Mouse (Mus musculus): ENCODE measurements around the gene Ramp1. TPM values are rescaled to one million over a fixed set of nuclear protein-coding genes. Genes with fewer than 3 reads are reported as not detected.

Gene Ramp1
- polyA plus RNA-seq, 1 experiment from 2014 or later, result 0.61 TPM

DNA sequence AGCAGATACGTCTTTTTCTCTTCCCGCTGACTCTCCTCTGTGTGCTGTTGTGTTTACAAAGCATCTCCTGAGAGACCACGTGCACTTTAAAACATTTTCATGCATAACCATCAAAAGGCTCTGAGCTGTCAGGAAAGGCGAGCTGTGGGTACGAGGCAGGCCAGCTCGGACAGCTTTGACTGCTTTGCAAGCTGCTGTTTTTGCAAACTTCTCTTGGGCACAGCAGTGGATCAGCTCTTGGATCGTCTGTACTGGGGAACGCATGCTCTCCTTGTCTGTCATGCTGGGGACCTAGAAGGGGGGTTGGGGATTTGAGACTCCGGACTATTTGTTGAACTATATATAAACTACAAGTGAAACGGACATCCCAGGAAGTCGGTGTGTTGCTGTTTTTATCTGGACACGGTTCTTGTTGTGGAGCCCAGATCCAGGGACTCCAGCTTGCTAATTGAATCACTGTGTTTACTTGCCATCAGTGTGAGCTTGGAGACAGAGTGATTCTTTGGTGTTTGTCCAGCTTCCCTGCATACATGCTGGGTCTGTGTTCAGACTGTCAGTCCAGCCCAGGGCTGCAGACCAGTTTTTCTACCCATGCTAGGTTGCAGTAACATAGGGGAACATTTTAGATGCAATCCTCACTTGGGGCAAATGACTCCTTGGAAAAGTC, 2.3 kb downstream of the Ramp1 start:
- Histone ChIP-seq H3K9me3 (no peaks in the 10 kb centered on the region), H3K4me3 (no peak overlapping the region), H3K27me3 (replicated peaks; ENCODE audit: low read depth, poor library complexity, severe bottlenecking) (peaks cover 51% of the 10 kb centered on the region), H3K27ac (replicated peaks) (no peak overlapping the region), H3K4me1 (peaks cover 31% of the 10 kb centered on the region), H3K36me3 (replicated peaks) (no peaks in the 10 kb centered on the region)
- 57% methylated on average over 12 of the region's 12 CpGs for WGBS
- DNase-seq (ENCODE audit: low spot score), result no peak

DNA sequence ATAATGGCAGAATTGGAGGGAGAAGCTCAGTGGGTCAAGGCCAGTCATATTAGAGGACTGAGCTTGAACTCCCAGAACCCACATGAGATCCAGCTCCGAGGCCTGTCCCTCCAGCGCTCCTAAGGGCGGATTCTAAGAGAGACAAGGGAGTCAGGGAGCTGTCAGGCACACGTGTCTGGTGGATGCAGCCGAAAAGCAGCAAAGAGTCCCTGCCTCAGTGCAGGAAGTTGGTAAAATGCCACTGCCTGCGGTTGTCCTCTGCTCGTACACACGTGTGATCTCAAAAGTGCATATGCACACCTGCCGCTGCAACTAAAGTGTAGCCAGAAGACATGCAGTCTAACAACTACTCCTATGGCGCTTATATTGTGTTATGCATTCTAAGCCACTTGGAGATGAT, 3.7 kb downstream of the Ramp1 start:
- no peak overlapping the region for H3K4me3 ChIP-seq
- no peaks in the 10 kb centered on the region for H3K9me3 ChIP-seq
- H3K27me3 ChIP-seq (replicated peaks; ENCODE audit: low read depth, poor library complexity, severe bottlenecking), result peaks cover 46% of the 10 kb centered on the region
- peaks cover 31% of the 10 kb centered on the region for H3K4me1 ChIP-seq
- 84% methylated on average over 10 of the region's 10 CpGs for WGBS
- H3K27ac ChIP-seq (replicated peaks), result no peak overlapping the region
- H3K36me3 ChIP-seq (replicated peaks), result no peaks in the 10 kb centered on the region
- no peak for DNase-seq (ENCODE audit: low spot score)

DNA sequence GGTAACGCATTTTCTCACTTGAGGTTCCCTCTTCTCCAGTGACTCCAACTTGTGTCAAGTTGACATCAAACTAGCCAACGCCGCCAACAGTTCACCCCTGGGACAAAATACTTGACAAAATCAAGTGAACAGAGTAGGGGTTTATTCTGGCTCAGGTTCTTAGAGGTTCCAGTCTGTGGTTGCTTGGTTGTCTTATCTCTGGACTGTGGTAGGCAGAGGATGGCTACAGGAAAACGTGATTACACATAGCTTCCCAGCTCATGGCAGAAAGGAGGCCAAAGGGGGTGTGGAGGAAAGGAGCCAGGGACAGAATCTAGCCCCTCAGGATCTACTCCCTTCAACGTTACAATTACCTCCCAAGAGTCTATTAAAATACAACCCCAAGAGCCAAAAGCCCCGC, 7.1 kb downstream of the Ramp1 start:
- Histone ChIP-seq H3K9me3 (no peaks in the 10 kb centered on the region), H3K4me1 (peaks cover 9% of the 10 kb centered on the region), H3K27me3 (replicated peaks; ENCODE audit: low read depth, poor library complexity, severe bottlenecking) (peaks cover 13% of the 10 kb centered on the region), H3K36me3 (replicated peaks) (no peaks in the 10 kb centered on the region), H3K4me3 (no peak overlapping the region), H3K27ac (replicated peaks) (no peak overlapping the region)
- 84% methylated on average over 6 of the region's 6 CpGs for WGBS
- no peak for DNase-seq (ENCODE audit: low spot score)

DNA sequence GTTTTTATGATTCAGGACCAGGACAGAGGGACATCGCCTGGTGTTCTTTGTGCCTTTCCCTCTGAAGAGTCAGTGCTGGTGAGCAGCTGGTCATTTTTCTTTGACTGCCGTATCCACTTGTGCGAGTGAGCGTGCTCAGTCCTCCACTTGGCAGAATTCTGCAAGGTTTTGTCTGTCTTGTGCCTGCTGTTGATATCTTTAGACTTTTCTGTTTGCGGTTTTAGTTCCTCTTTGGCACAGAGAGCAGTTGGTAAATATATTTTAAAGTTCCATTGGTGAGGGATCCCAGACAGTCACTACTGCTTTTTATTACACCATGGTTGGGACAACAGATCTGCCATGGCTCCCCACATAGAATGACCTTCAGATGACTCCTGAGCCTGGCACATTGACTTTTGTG, 7.7 kb downstream of the Ramp1 start:
- H3K9me3 ChIP-seq, result no peaks in the 10 kb centered on the region
- peaks cover 3% of the 10 kb centered on the region; the same call in 1 of the 2 replicates for H3K4me1 ChIP-seq
- DNase-seq (ENCODE audit: low spot score), result no peak
- no peaks in the 10 kb centered on the region for H3K36me3 ChIP-seq (replicated peaks)
- H3K27me3 ChIP-seq (replicated peaks; ENCODE audit: low read depth, poor library complexity, severe bottlenecking), result 0 out of 2 replicates have a peak, but pooled peaks cover 10% of the 10 kb centered on the region
- 93% methylated on average over 5 of the region's 5 CpGs for WGBS
- H3K27ac ChIP-seq (replicated peaks), result no peak overlapping the region
- no peak overlapping the region for H3K4me3 ChIP-seq

DNA sequence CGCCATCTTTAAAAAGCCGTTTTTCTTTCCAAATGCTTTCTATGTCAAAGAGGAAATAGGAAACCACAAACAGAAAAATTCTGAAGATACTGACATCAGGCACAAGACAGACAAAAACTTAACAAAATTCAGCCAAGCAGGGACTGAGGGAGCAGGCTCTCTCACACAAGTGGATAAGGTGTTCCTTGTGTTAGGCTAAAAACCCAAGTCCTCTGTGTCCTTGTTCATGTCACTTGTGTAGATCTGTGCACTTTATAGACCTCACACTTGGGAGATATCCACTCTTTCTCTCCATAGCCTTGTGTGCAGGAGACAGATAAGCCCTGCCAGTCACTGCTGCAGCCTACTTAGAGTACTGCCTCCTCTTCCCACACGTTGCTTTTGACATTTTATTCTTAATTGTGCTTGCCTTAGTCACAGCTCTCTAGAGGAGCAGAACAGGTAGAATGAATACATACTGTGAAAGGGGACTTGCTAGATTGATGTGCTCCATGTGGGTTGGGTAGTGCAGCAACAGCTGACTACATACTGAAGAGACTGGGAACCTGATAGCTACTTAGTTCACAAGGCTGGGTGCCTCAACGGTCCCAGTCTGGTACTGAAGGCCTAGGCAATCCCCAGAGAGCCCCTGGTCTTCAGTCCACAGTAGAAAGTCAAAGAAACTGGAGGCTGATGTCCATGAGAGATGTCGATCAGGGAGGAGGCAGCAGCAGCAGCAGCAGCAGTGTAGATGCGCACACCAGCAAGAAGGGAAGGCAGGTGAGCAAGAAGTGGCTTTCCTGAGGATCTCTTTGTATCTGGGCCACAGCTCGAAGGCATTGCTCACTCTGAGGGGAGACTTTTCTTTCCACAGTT, 8.4 kb downstream of the Ramp1 start:
- H3K9me3 ChIP-seq, result no peaks in the 10 kb centered on the region
- no peak for DNase-seq (ENCODE audit: low spot score)
- H3K36me3 ChIP-seq (replicated peaks), result no peaks in the 10 kb centered on the region
- H3K4me3 ChIP-seq, result no peak overlapping the region
- 86% methylated on average over 7 of the region's 7 CpGs for WGBS
- no peak overlapping the region for H3K27ac ChIP-seq (replicated peaks)
- H3K4me1 ChIP-seq, result no peaks in the 10 kb centered on the region
- H3K27me3 ChIP-seq (replicated peaks; ENCODE audit: low read depth, poor library complexity, severe bottlenecking), result 0 out of 2 replicates have a peak, but pooled peaks cover 3% of the 10 kb centered on the region

DNA sequence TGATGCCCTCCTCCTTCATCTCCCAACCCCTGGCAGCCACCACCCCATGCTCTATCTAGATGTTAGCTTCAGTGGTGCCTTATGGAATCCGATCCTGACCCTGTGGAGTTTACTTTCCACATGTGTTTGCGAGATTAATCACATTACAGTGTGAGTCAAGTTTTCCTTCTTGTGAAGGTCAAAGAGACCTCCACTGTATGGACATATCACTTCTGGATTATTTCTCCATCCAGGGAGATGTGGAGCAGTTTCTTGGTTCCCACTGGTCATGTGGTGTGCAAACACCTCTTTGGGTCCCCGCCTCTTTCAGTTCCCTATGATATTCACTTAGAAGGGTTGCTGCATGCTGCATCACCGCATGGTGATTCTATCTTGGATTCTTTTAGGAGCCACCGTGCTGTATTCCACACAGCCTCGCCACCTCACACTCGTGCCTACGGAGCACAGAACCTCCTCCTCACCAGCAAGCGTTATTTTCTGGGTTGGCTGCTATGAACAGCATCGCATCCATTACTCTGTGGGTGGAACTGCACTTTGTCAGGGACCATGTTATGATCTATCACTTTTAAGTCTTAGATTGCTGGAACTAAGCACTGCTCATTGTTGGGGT, 9.3 kb downstream of the Ramp1 start:
- Histone ChIP-seq H3K4me1 (no peaks in the 10 kb centered on the region), H3K9me3 (no peaks in the 10 kb centered on the region), H3K27me3 (replicated peaks; ENCODE audit: low read depth, poor library complexity, severe bottlenecking) (no peaks in the 10 kb centered on the region), H3K4me3 (no peak overlapping the region), H3K36me3 (replicated peaks) (no peaks in the 10 kb centered on the region), H3K27ac (replicated peaks) (no peak overlapping the region)
- WGBS, result 89% methylated on average over 10 of the region's 10 CpGs
- DNase-seq (ENCODE audit: low spot score), result no peak

DNA sequence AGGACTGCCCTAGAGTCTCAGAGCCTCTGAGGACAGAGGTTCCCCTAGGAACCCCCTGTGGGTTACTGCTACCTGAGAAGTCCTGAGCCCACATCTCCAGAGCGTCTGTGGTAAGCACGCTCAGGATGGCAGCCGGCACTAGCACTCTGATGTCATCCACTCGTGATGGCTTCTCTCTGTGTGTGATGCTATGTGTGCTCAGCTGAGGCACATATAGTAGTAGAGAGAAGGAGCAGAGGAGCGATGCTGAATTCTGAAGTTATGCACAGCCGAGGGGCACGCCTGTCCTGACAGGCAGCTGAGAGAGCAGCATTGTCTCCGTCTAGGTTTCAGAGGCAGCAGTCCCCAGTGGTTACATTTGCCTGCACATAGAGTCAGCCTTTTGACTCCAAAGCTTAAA, 12.6 kb downstream of the Ramp1 start:
- Histone ChIP-seq H3K27me3 (replicated peaks; ENCODE audit: low read depth, poor library complexity, severe bottlenecking) (no peaks in the 10 kb centered on the region), H3K36me3 (replicated peaks) (no peaks in the 10 kb centered on the region), H3K27ac (replicated peaks) (no peak overlapping the region), H3K4me3 (no peak overlapping the region), H3K4me1 (no peaks in the 10 kb centered on the region), H3K9me3 (no peaks in the 10 kb centered on the region)
- whole genome bisulfite sequencing, result 75% methylated on average over 8 of the region's 8 CpGs
- DNase-seq (ENCODE audit: low spot score), result no peak

DNA sequence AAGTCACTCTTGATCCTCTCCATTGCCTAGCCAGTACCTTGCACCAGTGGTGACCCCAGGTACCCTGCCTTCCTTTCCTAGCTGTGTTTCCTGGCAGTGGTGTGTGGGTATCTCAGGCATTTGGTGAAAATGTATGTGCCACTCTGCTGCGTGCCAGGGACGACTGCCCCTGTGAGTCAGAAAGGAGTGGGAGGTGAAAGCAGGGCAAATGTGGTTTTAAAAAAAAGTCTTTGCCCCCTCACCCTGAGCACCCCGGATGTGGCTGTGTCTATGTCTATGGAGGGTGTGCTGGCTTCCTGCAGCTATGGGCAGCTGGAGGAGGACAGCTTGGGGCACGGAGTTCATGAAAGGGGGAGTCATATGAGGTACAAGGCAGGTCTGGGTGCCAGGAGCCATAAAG, 13.6 kb downstream of the Ramp1 start:
- Histone ChIP-seq H3K9me3 (no peaks in the 10 kb centered on the region), H3K27me3 (replicated peaks; ENCODE audit: low read depth, poor library complexity, severe bottlenecking) (no peaks in the 10 kb centered on the region), H3K4me3 (no peak overlapping the region), H3K4me1 (no peaks in the 10 kb centered on the region), H3K27ac (replicated peaks) (no peak overlapping the region), H3K36me3 (replicated peaks) (no peaks in the 10 kb centered on the region)
- 83% methylated on average over 4 of the region's 4 CpGs for WGBS
- DNase-seq (ENCODE audit: low spot score), result no peak

DNA sequence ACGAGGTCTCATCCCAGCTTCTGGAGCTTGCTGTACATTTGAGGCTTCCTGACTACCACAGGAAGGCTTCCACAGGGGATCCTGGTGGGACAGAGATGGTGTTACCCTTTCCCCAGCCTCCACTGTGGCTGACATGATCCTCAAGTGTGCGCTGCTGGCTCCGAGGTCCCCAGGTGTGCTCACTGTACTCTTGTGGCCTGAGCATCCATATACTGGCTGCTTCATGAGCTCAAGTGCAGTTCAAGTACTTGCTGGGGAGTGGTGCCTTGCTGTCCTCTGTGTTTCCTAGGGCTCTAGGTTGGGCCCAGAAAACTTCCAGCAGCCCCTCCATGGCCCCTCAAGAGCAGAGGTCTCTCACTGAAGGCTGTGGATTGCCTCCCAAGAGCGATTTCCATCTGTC, 14.1 kb downstream of the Ramp1 start:
- Histone ChIP-seq H3K36me3 (replicated peaks) (no peaks in the 10 kb centered on the region), H3K27me3 (replicated peaks; ENCODE audit: low read depth, poor library complexity, severe bottlenecking) (no peaks in the 10 kb centered on the region), H3K4me3 (no peak overlapping the region), H3K27ac (replicated peaks) (no peak overlapping the region), H3K4me1 (no peaks in the 10 kb centered on the region), H3K9me3 (no peaks in the 10 kb centered on the region)
- no peak for DNase-seq (ENCODE audit: low spot score)
- 84% methylated on average over 4 of the region's 4 CpGs for WGBS

DNA sequence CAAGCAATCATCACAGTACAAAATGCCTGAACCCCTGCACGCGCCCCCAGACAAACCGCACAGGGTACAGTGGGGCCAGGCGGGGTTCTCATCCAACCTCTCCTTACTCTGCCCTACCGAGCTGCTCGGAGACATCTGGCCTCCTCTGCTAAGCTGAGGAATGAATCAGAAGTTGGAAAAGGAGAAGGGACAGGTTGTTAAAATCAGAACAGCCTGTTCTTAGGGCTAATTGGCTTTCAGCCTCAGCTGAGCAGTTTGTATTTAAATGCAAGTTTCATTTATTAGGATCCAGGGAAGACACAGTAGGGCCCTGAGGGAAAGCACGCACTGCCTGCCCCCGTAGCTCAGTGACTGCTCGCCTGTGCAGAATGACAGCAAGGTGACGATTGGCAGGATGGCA, 20.2 kb downstream of the Ramp1 start:
- H3K4me3 ChIP-seq, result no peak overlapping the region
- no peak for DNase-seq (ENCODE audit: low spot score)
- H3K27me3 ChIP-seq (replicated peaks; ENCODE audit: low read depth, poor library complexity, severe bottlenecking), result no peaks in the 10 kb centered on the region
- H3K36me3 ChIP-seq (replicated peaks), result no peaks in the 10 kb centered on the region
- no peaks in the 10 kb centered on the region for H3K9me3 ChIP-seq
- H3K27ac ChIP-seq (replicated peaks), result no peak overlapping the region
- WGBS, result 89% methylated on average over 10 of the region's 10 CpGs
- peaks cover 9% of the 10 kb centered on the region; the same call in 1 of the 2 replicates for H3K4me1 ChIP-seq

DNA sequence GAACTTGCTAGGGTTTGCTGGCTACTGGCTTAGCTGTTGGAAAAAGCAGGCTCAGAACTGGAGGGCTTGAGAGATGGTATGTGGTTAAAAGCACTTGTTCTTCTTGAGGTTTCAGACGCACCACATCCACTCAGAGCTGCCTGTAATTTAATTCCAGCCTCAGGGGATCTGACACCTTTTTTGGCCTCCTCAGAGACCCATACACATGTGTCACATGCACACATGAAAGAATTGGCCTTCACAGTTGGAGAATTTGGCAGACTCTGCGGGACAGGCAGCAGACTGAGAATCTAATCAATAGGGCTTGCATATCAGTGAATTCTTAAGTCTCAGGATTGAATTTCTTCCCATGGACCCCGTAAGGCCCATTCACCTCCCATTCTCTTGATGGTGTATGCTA, 21.5 kb downstream of the Ramp1 start:
- no peak overlapping the region for H3K27ac ChIP-seq (replicated peaks)
- no peak overlapping the region for H3K4me3 ChIP-seq
- no peaks in the 10 kb centered on the region for H3K36me3 ChIP-seq (replicated peaks)
- no peaks in the 10 kb centered on the region for H3K27me3 ChIP-seq (replicated peaks; ENCODE audit: low read depth, poor library complexity, severe bottlenecking)
- no peak for DNase-seq (ENCODE audit: low spot score)
- peaks cover 14% of the 10 kb centered on the region; the same call in 1 of the 2 replicates for H3K4me1 ChIP-seq
- no peaks in the 10 kb centered on the region for H3K9me3 ChIP-seq
- WGBS, result 54% methylated on average over 3 of the region's 3 CpGs

DNA sequence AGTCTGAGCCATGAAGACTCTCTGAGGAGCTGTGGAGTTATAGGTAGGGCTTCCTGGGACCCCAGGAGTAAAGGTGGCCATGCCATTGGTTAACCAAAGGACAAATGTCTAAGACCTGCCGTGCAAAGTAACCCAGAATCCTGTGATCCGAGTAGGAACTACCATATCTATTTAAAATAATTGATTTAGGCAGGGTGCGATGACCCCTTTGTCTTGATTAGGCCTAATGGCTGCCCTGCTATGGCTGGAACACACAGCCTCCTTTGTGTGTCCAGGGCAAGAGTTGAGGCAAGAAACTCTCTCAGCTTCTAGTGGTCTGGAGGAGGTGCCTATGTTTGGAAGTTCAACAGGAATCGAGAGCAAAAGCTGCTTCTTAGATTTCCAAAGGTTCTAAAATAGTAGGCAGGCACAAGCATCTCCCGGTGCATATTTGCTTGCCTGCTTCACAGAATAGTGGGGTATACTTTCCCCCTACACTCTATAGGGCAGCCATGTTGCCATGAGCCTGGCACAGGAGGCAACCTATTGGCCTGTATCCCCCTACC, 24.7 kb downstream of the Ramp1 start:
- Histone ChIP-seq H3K27ac (replicated peaks) (no peak overlapping the region), H3K9me3 (no peaks in the 10 kb centered on the region), H3K27me3 (replicated peaks; ENCODE audit: low read depth, poor library complexity, severe bottlenecking) (no peaks in the 10 kb centered on the region), H3K4me1 (peaks cover 14% of the 10 kb centered on the region; the same call in 1 of the 2 replicates), H3K4me3 (no peak overlapping the region), H3K36me3 (replicated peaks) (no peaks in the 10 kb centered on the region)
- DNase-seq (ENCODE audit: low spot score), result no peak
- 74% methylated on average over 5 of the region's 5 CpGs for WGBS
